Mouse (Mus musculus): Measurements from ENCODE around the gene Zfp934. TPM values are rescaled to one million over a fixed set of nuclear protein-coding genes. Genes with fewer than 3 reads are reported as not detected.

Gene Zfp934
- polyA plus RNA-seq (2012; rRNA removed; ENCODE audit: low replicate concordance): 1.1 and 1.5 TPM in 2 replicates

DNA sequence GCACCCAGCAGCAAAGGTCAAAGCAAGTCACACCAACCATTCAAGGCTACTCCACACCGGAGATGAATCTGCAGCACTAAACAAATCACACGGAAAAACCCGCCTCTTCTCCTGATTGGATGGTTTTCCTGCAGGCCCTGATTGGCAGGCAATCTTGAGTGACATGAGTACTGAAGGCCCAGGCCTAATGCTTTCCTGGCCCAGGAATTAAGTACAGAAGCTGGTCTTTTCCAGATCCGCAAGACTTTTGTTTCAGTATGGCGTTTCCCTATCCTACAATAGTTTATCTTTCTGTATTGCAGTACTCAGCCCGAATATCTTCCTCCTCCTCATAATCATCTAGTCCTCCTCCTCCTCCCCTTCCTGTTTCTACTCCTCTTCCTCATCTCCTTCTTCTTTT, at the start of gene Zfp934:
Gene Zfp934 (minus strand): TSS at position 101 of the 400 bp plus-strand sequence.

DNA sequence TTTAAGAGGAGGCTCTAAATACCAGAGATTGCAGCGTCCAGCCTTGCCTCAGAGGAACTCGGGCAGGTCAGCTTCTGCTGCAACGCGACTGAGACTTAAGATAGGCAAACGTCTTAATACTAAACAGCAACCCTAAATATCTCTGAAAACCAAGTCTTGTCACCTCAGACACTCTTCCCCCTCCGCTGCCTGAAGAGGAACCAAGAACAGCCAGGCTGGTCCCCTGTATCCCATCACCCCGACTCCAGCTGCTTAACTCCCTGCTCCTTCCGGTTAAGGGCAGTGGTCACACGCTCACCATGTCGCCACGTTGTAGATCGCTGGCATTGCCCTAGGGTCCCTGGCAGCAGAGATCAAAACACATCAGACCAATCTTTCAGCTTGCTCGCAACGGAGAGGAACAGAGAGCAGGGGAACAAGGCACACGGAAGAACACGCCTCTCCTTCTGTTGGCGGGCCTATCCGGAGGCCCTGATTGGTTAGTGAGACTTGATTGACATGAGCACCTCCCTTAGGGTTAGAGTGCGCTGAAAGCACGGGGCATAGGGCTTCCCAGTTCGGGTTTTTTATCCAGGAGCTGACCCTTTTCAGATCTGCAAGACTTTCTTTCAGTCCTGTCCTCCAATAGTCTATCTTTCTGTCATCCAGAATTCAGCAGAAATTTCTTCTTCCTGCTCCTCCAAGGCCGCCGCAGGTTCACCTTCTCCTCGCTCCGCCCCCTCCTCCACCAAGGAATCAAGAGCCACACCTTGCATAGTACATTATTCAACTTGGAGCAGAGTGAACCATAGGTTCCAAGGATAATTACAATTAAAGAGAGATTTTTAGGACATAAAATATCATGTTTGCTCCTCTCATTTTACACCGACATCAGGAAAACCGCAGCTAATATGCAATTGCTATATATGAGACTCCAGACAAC, 12.5 kb downstream of the Zfp934 start, which contains the start of gene Zfp935:
Gene Zfp935 (minus strand): TSS at position 323 of the 922 bp plus-strand sequence.

DNA sequence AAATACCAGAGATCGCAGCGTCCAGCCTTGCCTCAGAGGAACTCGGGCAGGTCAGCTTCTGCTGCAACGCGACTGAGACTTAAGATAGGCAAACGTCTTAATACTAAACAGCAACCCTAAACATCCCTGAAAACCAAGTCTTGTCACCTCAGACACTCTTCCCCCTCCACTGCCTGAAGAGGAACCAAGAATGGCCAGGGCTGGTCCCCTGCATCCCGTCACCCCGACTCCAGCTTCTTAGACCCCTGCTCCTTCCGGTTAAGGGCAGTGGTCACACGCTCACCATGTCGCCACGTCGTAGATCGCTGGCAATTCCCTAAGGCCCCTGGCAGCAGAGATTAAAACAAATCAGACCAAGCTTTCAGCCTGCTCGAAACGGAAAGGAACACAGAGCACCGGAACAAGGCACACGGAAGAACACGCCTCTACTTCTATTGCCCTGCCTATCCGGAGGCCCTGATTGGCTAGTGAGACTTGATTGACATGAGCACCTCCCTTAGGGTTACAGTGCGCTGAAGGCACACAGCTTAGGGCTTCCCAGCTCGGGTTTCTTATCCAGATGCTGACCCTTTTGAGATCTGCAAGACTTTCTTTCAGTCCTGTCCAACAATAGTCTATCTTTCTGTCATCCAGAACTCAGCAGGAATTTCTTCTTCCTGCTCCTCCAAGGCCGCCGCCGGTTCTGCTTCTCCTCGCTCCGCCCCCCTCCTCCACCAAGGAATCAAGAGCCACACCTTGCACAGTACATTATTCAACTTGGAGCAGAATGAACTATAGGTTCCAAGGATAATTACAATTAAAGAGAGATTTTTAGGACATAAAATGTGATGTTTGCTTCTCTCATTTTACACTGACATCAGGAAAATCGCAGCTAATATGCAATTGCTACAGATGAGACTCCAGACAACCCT, 104.3 kb downstream of the Zfp934 start, which contains the start of gene Gm49359:
Gene Gm49359 (minus strand): TSS at position 409 of the 911 bp plus-strand sequence.

Other genes starting within 250 kb of the Zfp934 start
- 0.33 and 1.0 TPM in 2 replicates for gene Gm3604, start 188.0 kb downstream of the Zfp934 start, polyA plus RNA-seq (2012; rRNA removed; ENCODE audit: low replicate concordance)
- 1.1 TPM in 2 replicates for gene Gm49359, start 104.4 kb downstream of the Zfp934 start, polyA plus RNA-seq (2012; rRNA removed; ENCODE audit: low replicate concordance)
- not detected in 2 replicates for gene Zfp935, start 12.7 kb downstream of the Zfp934 start, polyA plus RNA-seq (2012; rRNA removed; ENCODE audit: low replicate concordance)
- 0.36 and 0.64 TPM in 2 replicates for gene 6720489N17Rik, start 53.0 kb upstream of the Zfp934 start, polyA plus RNA-seq (2012; rRNA removed; ENCODE audit: low replicate concordance)
- gene Platr25, start 189.5 kb upstream of the Zfp934 start, polyA plus RNA-seq (2012; rRNA removed; ENCODE audit: low replicate concordance): 1.5 and 2.2 TPM in 2 replicates
- gene Gm5141, start 214.6 kb upstream of the Zfp934 start, polyA plus RNA-seq (2012; rRNA removed; ENCODE audit: low replicate concordance): 0.11 and 1.1 TPM in 2 replicates